Mouse (Mus musculus) spleen, adult 12 weeks (tissue): ENCODE measurements around the gene Rasgrf1.

Experiments used
- DNase-seq: peaks from one replicate; pipeline ENCODE4 v3.0.0; 2022; ENCODE audit warnings: low spot score

The Rasgrf1 gene

DNA sequence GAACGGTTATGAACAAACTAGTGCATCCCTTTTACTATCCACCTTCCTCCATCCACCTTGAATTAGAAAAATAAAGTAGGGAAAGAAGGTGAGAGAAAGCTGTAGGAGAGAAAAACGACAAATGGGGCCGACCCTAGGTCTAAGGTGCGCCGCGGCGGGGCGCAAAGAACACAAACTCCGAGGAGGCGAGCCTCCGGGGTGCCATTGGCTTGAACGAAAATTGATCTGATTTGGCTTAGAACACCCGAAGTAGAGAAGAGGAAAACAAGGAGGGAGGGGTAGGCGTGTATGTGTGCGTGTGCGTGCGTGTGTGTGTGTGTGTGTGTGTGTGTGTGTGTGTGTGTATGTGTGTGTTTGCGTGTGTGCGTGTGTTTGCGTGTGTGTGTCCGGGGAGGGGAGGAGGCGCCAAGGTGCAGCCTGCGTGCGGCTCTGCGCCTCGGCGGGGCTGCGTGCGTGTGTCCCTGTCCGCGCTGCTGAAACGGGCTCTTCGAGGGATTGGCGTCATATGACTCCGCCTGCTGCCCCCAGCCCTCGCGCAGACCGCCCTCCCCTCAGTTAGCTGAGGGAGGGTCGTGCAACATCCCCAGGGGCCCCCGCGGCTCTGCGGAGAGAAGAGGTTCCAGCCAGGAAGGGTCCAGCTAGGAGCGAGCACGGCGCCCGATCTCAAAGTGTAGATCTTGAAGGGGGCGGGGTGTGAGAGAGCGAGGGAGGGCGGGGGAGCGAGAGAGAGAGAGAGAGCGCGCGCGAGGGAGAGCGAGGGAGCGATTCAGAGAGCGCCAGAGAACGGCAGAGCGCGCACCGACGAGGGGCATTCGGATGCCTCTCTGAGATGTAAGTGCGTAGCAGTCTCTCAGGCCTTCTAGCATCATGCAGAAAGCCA lies at the start of gene Rasgrf1:
Rasgrf1 (plus strand) TSS at position 778 of the 880 bp plus-strand sequence.
- DNase-seq, result no peak

DNA sequence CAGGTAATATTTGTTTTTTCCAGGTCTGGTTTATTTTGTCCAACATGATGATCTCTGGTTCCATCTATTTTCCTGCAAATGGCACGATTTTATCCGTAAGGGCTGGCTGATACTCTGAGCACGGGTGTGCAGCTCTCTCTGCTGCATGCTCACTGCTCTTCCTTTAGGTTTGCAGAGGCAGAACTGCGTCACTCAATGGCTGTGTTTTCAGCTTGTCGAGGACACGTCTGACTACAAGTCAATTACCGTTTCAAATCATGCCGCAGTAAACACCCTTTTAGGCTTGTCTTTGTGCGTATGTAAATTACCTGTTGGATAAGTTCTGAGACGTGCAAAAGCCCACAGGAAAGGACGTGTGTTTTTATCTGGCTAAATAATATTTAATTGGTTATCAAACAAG lies 49.6 kb upstream of the Rasgrf1 start:
- DNase-seq, result no peak

DNA sequence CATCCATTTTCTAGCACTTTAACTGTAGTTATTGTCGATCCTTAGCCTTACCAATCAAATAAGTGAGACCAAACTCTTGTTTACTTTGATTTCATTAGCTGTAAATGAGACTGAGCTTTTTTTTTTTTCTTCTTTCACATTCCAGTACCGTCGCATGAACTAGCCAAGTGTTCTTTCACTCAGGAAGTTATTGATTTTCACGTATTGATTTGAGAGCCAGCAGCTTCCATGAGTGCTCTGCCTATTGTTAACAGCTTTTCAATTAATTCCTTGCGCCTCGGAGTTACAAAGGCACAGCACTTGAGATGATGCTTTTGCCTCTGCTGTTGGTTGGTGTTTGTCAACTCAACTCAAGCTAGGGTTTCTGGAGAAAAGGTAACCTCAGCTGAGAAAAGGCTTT lies 49.1 kb upstream of the Rasgrf1 start:
- DNase-seq, result no peak

DNA sequence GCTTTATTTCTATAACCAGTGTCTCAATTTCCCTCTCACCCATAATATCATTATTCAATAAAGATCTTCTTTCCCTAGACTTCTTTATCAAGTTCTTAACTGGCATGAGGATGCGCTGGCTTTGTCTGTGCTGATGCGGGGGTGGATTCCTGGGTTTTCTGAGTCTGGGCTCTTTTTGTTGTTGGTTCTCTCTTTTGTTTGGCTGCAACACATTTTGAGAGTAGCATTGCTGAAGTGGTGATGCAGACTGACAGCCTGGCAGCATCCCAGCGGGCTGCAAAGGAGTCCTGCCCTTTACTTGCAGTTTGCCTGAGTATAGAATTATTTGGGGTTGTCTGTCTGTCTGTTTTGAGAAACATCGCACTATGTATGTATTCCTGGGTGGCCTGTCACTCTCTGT lies 42.6 kb upstream of the Rasgrf1 start:
- DNase-seq, result no peak

DNA sequence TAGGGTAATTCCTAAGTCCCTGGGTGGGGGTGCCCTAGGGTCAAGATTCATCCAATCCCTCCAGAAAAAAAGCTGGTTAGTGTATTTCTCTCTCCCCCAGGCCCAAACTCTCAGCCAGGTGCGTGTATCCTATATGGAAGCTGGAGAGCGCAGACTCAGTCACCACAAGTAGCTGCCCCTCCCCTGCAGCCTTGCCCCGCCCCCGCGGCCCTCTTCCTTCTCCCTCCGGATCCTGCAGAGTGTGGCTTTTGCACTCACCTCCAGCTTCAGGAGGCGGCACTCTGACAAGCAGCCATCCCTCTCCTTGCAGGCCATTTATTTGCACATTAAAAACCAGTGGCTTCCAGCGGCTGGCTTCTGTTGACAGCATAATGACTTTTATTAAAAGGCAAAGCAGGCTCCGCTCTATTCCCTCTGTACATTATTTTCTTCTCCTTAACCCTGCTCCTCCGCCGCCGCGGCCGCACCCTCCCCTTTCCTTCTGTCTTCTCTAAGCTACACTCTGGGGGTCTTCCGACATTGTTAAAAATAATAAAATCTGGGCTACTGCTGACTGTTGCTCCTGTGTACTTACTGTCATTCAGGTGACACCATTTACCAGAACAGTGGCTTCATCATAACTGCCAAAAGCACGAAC lies 41.5 kb upstream of the Rasgrf1 start:
- DNase-seq, result no peak

DNA sequence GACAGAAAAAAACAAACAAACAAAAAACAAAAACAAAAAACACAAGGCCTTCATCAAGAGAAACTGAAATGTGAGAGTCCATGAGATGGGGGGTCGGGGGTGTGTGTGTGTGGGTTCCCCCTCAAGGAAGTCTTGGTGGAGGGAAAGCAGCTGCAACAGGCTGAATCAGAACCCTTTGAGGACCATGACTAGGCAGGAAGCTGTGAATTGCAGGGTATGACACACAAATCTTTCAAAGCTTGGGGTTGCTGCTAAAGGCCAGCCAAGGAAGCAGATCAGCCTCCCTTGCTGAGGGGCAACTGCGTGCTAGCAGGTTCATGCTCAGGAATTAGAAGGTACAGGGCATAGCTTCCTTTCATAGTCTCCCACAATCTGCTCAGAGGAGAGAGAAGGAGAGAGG lies 40.1 kb upstream of the Rasgrf1 start:
- no peak for DNase-seq

DNA sequence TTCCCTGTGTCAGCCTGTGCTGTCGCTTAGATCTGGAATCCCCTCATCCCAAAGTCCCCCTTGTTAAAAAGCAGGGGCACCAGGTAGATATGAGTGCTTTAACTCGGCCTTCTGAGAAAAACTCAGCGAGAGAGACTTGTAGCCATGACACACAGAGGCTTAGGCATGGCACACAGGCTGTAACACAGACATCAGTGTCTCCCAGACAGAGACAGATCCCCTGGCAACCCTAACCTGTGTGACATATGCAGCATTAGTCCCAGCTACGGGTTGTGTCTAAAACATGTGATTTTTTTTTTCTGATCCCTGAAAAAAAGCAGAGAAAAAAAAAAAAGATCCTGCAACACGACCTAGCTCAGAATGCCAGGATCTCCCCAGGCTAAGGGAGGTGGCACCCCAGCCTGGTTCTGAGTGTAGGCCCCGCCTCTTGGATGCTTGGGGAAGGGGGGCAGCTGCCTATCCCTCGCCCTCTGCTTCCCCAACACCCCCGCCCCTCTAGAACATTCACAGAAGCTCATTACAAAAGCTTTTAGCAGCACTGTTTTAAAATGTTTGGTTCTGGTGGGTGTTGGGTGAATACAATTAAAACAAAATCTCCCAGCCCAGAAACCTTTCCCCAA lies 39.1 kb upstream of the Rasgrf1 start:
- DNase-seq, result no peak

DNA sequence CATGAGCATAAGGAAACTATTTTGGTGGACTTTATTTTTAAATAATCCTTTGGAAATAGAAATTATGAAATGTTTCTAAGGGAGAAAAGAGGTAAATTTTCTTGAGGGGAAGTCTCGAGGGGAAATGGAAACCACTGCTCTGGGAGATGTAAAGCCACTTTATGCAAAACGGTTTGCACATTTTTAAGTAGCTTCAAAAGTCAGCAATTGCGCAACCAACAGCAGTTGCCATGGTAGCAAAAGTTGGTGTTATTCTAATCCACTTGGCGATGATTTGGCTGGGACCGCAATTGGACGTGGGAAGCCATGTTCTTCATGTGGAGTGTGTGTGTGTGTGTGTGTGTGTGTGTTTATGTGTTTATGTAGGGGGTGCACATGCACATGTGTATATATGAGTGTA lies 37.6 kb upstream of the Rasgrf1 start:
- no peak for DNase-seq

DNA sequence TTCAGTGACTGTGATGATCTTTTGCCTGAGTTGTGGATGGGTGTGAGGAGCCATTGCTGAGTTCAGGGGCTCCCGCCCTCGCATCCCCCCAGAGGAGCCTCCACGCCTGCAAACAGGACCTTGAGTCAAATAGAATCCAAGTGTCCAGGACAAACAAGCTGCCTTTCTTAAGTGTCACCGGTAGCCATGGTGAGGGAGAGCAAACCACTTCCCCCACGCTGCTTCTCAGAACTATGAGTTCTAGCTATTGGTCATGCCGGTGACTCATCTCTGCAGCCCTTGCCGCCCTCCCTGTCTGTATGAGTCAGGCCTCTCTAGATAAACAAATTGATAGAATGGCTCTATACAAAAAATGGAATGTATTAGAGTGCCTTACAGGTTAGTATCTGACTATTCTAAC lies 35.3 kb upstream of the Rasgrf1 start:
- no peak for DNase-seq

DNA sequence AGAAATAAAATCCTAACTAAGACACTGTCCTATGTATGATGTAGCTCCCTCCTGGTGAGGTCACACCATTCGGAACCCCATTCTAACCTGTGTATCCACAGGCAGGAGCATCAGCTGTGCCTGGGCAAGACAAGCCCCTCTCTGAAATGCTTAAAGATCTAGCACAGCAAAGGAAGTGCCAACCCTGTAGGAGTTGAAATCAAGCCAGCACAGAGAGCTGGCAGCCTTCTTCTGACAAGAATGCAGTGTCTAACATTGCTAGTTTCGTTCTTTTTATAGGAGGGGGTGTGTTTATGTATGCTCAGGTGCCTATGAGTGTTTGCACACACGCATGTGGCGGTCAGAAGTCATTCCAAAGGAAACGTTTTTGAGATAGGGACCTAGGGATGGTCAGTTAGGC lies 34.2 kb upstream of the Rasgrf1 start:
- no peak for DNase-seq

DNA sequence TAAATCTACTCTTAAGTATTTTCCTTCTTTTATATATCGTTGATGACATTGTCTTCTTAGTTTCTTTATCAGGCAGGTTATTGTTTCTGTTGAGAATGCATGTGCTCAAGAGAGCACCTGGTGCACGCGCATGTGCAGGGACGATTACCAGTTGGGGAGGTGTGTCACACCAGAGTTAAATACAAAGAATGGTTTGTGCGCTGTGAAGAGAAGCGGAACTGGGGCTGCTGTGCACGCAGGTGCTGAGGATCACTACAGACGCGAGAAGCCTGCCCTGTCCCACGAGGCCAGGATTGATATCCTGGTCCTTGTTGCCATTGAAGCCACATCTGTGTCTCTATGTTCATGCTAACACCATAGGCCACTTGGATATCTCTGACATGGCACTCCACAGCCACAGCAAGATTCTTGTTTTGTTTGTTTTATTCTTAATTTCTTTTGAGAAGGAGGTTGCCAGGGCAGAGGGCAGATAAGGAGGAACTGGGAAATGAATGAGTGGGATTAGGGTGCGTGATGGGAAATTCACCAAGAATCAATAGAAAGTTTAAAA lies 31.2 kb upstream of the Rasgrf1 start:
- no peak for DNase-seq

DNA sequence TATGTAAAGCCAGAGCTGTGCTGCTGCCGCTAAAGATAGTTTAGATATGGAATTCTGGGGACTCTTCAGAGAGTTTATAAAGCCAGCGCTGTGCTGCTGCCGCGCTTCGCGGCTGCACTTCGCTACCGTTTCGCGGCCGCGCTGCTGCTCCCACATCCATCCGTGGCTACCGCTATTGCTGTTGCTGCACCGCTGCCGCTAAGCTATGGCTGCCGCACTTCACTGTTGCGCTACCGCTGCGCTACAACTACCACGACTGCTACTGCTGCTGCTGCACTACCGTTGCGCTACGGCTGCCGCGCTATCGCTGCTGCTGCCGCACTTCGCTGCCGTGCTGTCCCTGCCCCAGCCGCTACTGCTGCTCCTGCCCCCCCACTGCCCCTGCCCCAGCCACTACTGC lies 30.1 kb upstream of the Rasgrf1 start:
- DNase-seq, result no peak

DNA sequence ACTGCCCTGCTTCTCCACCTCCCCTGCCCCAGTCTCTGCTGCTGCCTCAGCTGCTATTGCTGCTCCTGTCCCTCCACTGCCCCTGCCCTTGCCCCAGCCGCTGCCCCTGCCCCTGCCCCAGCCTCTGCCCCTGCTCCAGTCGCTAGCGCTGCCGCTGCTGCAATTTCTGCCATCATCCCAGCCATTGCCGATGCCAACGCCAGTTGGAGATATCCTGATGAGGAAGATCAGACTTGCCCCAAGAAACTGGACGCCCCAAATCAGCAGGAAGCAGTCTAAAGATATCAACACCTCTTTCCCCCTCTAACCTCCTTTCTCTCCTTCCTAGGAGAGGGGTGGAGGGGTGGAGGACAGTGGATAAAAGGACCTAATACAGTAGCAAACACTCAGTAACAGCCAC lies 28.2 kb upstream of the Rasgrf1 start:
- DNase-seq, result no peak

DNA sequence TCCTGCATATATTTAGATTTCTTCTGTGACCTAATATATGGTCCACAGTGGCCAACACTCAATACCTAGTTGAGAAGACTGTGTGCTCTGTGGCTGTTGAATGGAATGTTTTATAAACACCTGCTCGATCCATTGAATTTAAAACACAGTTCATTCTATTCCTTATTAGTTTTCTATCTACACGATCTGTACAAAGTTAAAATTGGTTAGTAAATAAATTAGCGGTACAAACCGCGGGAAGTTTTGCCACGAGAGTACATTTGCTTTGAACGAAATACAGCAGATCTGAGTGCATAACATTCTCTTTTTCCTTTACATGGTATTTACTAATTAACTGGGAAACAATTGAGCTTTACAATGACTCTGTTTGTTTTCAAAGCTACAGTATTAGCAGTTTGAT lies 27.1 kb upstream of the Rasgrf1 start:
- no peak for DNase-seq

DNA sequence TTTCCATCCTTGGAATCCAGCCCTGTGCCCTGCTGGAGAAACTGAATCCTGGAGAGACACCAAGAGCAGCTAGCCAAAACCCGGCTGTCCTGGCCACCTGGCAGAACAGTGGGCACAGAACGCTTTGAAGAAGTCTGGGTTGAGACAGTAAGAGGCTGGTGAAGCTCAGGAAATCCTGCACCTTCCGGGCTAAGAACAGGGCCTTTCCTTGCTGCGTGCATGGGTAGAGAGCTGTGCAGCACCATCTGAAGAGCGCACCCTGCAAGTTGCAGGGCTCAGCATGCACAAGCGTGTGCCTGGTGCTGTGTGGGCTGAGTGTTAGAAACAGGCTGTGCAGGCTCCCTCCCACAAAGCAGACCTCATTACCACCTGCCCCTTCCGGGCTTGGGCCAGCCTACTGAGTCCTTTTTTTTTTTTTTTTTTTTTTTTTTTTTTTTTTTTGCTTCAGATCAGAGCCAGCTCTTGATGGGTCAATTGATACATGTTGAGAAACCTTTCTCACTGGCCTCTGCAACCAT lies 23.9 kb upstream of the Rasgrf1 start:
- DNase-seq, result no peak

DNA sequence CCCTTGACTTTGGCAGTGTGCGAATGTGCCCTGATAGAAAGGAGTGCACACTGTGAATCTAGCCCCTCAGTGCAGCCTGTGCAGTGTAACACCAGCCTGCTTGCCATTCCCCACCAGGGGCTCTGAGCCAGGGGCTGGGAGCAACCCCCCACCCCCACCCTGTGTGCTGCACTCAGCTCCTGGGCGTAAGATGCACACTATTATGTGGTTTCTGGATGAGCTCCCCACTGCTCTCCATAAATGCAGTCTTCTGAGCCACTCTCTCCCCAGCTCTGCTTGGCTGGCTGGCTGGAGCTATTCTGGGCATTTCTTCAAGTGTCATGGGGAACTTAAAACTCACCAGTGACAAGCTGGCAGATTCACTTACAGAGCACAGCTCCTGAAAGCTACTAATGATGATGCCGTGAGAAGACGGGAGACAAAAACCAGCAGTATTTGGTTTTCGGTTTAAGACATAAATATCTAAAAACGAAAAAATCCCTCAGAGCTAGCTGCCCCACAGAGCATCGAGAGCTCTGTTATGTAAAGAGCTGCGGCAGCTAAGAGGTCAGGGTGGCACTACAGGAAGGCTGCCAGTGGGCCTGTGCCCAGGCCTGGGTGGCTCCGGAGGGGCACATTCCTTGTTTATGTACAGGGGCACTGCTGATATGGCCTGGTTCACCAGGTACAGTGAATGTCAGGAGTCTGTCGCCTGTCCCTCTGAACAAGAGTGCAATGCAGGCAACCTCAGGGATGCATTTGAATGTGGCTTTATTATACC lies 18.0 kb upstream of the Rasgrf1 start:
- DNase-seq, result no peak

DNA sequence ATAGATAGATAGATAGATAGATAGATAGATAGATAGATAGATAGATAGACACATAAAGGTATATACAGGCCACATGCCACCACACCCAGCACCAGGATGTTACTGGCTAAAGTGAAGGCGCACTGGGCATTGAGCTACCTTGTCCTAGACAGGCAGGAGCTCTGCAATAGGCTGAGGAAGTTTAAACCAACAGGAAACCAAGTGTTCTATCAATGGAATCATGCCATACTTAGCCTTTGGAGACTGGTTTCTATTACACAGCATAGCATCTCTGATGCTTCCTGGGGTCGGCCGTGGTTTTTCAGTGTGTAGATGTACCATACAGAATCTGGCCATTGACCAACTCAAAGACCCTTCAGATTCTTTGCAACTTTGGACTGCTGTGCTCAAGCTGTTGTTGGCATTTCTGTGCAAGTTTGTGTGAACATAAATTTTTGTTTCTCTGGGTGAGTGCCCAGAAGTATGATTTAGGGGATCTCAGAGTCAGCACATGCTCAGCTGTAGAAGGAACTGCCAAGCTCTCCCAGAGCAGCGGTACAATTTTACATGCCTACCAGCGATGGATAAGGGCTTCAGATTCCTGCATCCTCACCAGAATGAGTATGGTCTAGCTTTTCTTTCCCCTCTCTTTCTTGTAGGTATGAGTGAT lies 17.0 kb upstream of the Rasgrf1 start:
- no peak for DNase-seq

DNA sequence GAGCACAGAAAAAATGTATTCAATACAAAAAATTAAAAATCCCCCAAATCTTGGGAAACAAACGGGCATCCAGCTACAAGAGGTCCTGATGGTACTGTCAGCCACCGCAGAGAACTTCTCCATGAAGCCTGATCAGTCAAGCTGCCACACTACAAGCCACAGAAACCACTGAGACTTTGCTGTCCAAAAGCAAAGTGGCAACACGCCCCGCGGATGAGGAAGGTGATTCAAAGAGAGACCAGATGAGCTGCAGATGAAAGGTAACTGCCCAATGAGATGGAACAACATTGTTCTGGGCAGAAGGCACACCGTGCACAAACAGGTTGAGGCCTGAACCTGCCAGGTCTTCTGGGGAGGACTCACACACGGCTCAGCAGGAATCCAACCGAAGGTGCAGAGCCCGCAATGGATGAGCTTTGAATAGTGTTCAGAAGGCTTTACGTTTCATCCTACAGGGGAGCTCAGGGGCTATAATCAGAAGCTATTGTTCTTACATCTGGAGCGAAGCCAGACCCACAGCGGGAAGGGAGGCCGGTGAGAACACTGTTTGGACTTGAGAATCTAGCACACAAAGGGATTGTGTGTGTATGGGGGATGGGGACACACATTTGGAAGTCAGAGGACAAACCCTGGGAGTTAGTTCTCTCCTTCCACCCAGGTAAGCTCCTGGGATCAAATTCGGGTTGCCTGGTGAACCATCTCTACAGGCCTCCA lies 9.4 kb upstream of the Rasgrf1 start:
- no peak for DNase-seq

DNA sequence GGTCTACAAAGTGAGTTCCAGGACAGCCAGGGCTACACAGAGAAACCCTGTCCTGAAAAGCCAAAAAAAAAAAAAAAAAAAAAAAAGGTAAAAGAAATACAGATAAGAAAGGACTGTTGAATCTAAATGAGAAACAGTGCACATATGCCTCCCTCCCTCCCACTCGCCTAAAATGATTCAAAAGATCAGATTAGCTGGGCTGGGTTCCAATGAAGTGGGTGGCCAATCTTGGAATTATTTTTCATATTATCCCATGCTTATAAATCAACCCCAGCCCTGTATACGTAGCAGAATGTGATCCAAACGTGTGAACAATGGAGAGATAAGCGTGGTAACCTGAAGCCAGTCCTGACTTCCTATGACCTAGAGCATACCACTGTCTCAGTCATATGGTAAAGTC lies 8.5 kb upstream of the Rasgrf1 start:
- no peak for DNase-seq

DNA sequence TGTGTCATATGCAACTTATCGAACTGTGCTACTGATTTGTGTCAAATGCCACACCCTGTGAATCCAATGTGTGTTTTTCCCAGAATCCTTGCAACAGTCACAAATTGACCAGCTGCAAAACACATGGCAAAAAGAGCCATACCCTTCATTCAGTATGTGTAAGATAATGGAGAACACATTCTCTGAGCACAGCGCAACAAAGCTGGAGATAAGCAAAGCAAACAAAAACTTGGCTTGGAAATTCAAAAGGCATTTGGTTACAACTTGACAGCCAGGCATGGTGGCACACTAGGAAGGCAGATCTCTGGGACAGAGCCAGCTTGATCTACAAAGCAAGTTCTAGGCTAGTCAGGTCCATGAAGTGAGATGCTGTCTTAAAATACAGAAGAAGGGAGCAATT lies 6.9 kb upstream of the Rasgrf1 start:
- DNase-seq, result no peak

DNA sequence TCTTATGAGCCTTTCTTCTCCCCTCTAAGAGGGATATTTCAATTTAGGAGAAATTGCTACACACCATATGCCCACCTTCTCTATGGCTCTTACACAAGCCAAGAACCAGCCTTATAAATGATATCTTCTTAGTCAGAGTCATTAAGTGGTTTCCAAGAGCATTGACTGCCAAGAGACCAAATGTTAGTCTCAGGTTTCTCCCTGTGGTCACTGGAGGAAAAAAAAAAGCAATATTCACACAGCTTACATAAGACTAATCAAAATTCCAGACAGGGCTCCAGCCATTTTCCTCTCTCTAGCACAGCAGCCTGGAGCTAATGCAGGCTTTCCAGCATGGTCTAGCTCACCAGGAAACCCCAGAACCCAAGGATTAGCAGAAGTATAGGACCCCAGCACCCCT lies 3.1 kb upstream of the Rasgrf1 start:
- no peak for DNase-seq
